Mouse (Mus musculus): ENCODE data around the gene Hus1b.

Hus1b gene

GRCm38 (mm10) chr13:30947540-30947939 is at the start of gene Hus1b:
Gene Hus1b (minus strand): TSS chr13:30947759.
- in situ Hi-C loops (cut with MboI; ENCODE audit: low pct_unique_long_range_greater_than_20kb in 1 of 2, low sequenced_read_pairs in 2 of 2, unreplicated experiment in 1 of 2), result no loop called here

GRCm38 (mm10) chr13:30994249-30994858 is 46.8 kb upstream of the Hus1b start:
- in situ Hi-C loops (cut with MboI; ENCODE audit: low pct_unique_long_range_greater_than_20kb in 1 of 2, low sequenced_read_pairs in 2 of 2, unreplicated experiment in 1 of 2), result no loop called here

- in situ Hi-C loops (cut with MboI; ENCODE audit: low pct_unique_long_range_greater_than_20kb in 1 of 2, low sequenced_read_pairs in 2 of 2, unreplicated experiment in 1 of 2), result no loop called here
These were observed 46.3 kb upstream of the Hus1b start for GRCm38 (mm10) chr13:30993819-30994218.

- in situ Hi-C loops (cut with MboI; ENCODE audit: low pct_unique_long_range_greater_than_20kb in 1 of 2, low sequenced_read_pairs in 2 of 2, unreplicated experiment in 1 of 2), result no loop called here
These were observed 42.7 kb upstream of the Hus1b start for GRCm38 (mm10) chr13:30990233-30990632.

GRCm38 (mm10) chr13:30989710-30990109 is 42.2 kb upstream of the Hus1b start:
- in situ Hi-C loops (cut with MboI; ENCODE audit: low pct_unique_long_range_greater_than_20kb in 1 of 2, low sequenced_read_pairs in 2 of 2, unreplicated experiment in 1 of 2), result no loop called here

GRCm38 (mm10) chr13:30987686-30988085 is 40.1 kb upstream of the Hus1b start:
- in situ Hi-C loops (cut with MboI; ENCODE audit: low pct_unique_long_range_greater_than_20kb in 1 of 2, low sequenced_read_pairs in 2 of 2, unreplicated experiment in 1 of 2), result no loop called here

GRCm38 (mm10) chr13:30986934-30987455 is 39.4 kb upstream of the Hus1b start:
- in situ Hi-C loops (cut with MboI; ENCODE audit: low pct_unique_long_range_greater_than_20kb in 1 of 2, low sequenced_read_pairs in 2 of 2, unreplicated experiment in 1 of 2), result no loop called here

GRCm38 (mm10) chr13:30985598-30986466 is 38.3 kb upstream of the Hus1b start:
- in situ Hi-C loops (cut with MboI; ENCODE audit: low pct_unique_long_range_greater_than_20kb in 1 of 2, low sequenced_read_pairs in 2 of 2, unreplicated experiment in 1 of 2), result no loop called here

- in situ Hi-C loops (cut with MboI; ENCODE audit: low pct_unique_long_range_greater_than_20kb in 1 of 2, low sequenced_read_pairs in 2 of 2, unreplicated experiment in 1 of 2), result no loop called here
These were observed 37.7 kb upstream of the Hus1b start for GRCm38 (mm10) chr13:30985275-30985597.

- in situ Hi-C loops (cut with MboI; ENCODE audit: low pct_unique_long_range_greater_than_20kb in 1 of 2, low sequenced_read_pairs in 2 of 2, unreplicated experiment in 1 of 2), result no loop called here
These were observed 34.1 kb upstream of the Hus1b start for GRCm38 (mm10) chr13:30981666-30982065.

- in situ Hi-C loops (cut with MboI; ENCODE audit: low pct_unique_long_range_greater_than_20kb in 1 of 2, low sequenced_read_pairs in 2 of 2, unreplicated experiment in 1 of 2), result no loop called here
These were observed 30.7 kb upstream of the Hus1b start for GRCm38 (mm10) chr13:30978224-30978623.

GRCm38 (mm10) chr13:30976536-30977084 is 29.1 kb upstream of the Hus1b start:
- in situ Hi-C loops (cut with MboI; ENCODE audit: low pct_unique_long_range_greater_than_20kb in 1 of 2, low sequenced_read_pairs in 2 of 2, unreplicated experiment in 1 of 2), result no loop called here

- in situ Hi-C loops (cut with MboI; ENCODE audit: low pct_unique_long_range_greater_than_20kb in 1 of 2, low sequenced_read_pairs in 2 of 2, unreplicated experiment in 1 of 2), result no loop called here
These were observed 26.7 kb upstream of the Hus1b start for GRCm38 (mm10) chr13:30974247-30974630.

GRCm38 (mm10) chr13:30973501-30974246 is 26.1 kb upstream of the Hus1b start, which contains the start of the genes Exoc2 and Gm5447:
Gene Exoc2 (minus strand): TSS chr13:30974093.
Gene Gm5447 (plus strand): TSS chr13:30974204.
- in situ Hi-C loops (cut with MboI; ENCODE audit: low pct_unique_long_range_greater_than_20kb in 1 of 2, low sequenced_read_pairs in 2 of 2, unreplicated experiment in 1 of 2), result no loop called here

GRCm38 (mm10) chr13:30972102-30972501 is 24.5 kb upstream of the Hus1b start:
- in situ Hi-C loops (cut with MboI; ENCODE audit: low pct_unique_long_range_greater_than_20kb in 1 of 2, low sequenced_read_pairs in 2 of 2, unreplicated experiment in 1 of 2), result no loop called here

- in situ Hi-C loops (cut with MboI; ENCODE audit: low pct_unique_long_range_greater_than_20kb in 1 of 2, low sequenced_read_pairs in 2 of 2, unreplicated experiment in 1 of 2), result no loop called here
These were observed 23.5 kb upstream of the Hus1b start for GRCm38 (mm10) chr13:30971047-30971446.

- in situ Hi-C loops (cut with MboI; ENCODE audit: low pct_unique_long_range_greater_than_20kb in 1 of 2, low sequenced_read_pairs in 2 of 2, unreplicated experiment in 1 of 2), result no loop called here
These were observed 20.8 kb upstream of the Hus1b start for GRCm38 (mm10) chr13:30968311-30968710.

GRCm38 (mm10) chr13:30966507-30966911 is 18.9 kb upstream of the Hus1b start:
- in situ Hi-C loops (cut with MboI; ENCODE audit: low pct_unique_long_range_greater_than_20kb in 1 of 2, low sequenced_read_pairs in 2 of 2, unreplicated experiment in 1 of 2), result no loop called here

GRCm38 (mm10) chr13:30961932-30962331 is 14.4 kb upstream of the Hus1b start:
- in situ Hi-C loops (cut with MboI; ENCODE audit: low pct_unique_long_range_greater_than_20kb in 1 of 2, low sequenced_read_pairs in 2 of 2, unreplicated experiment in 1 of 2), result no loop called here

Measured in mouse embryonic stem cell (cell line).